Mouse (Mus musculus) spleen, embryonic (tissue): ENCODE measurements around the gene Wnt2b.

Source experiments
- CTCF ChIA-PET: fragments of 350-600 bp; sonication (Branson Sonifier 250); formaldehyde crosslinking; loops from one replicate; lab custom pipeline; 2022; lab: Charles Lee

The Wnt2b gene

DNA sequence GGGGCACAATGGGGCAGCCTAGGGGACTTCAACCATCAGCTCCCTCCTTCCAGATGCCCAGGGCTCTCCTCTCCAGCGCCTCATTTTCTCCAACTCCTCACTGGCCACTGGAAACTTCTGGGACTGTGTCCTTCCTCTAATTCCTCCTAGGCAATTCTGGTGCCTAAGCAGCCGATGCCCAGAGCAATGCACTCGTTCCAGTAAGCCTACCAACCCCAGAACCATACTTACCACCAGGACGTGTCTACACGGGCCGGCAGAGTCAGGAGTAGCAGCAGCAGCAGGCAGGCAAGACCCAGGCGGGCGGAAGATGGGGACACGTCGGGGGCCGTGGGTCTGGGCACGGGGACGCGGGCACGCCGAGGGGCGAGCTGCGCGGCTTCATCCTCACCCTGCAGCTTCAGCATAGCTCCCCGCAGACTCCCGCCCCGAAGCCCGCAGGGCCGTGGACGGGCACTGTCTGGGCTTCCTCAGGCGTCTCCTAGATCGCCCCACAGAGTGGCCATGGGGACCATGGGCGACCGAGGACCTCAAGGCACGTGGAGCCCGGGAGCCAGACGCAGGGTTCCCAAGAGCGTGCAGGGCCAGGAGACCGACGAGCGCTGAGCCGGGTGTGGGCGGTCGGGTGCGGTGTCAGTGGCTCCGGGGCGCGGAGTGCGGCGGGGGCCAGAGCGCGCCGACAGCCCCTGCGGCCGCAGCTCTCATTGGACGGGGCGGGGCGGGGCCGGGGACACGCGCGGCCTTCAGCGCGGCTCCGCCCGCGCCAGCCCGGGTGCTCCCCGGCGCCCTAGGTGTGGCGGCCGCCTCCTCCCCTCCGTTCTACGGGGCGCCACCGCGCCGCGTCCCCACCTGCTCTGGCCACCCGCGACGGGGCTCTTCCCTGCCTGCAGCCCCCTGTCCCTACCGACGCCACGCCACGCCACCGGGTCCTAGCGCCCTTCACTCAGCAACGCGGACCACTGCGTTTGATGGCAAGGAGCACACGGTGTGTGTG is at the start of gene Wnt2b:
TSS of gene Wnt2b (minus strand) at position 856 of the 994 bp plus-strand sequence.
- CTCF ChIA-PET, result interaction anchor here (0.6 kb wide), 1 partner anchor 17 kb away, joined by 3 read pairs; no protein-coding TSS in a partner anchor

DNA sequence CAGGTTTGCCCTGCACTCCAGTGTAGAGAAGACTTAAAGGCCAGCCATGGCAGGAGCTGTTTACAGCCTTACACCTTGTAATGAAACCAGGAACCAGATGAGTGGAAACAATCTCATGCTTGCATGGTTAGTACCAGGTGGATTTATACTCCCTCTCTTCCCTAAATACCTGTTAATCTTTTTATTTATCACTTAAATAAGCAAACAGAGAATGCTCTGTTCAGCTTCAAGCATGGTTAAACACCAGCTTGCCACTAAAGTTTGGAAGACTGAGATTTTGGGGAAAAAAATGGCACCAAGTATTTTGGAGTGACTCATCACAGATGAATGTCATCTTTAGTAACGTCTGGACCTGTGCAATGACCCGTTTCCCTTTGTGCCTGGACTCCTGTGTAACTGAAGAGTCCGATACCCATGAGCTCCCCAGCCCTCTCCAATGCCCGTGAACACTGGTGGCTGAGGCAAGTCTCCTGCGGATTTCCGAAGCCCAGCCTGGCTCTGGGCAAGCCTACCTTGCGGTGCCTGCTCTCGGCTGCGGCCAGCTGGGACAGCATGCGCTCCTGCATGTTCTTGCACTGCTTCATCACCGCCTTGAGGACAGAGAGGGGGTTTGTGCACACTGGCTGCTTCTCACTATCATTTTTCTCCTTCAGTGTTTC is 49.1 kb upstream of the Wnt2b start:
- CTCF ChIA-PET, result no interaction called here

DNA sequence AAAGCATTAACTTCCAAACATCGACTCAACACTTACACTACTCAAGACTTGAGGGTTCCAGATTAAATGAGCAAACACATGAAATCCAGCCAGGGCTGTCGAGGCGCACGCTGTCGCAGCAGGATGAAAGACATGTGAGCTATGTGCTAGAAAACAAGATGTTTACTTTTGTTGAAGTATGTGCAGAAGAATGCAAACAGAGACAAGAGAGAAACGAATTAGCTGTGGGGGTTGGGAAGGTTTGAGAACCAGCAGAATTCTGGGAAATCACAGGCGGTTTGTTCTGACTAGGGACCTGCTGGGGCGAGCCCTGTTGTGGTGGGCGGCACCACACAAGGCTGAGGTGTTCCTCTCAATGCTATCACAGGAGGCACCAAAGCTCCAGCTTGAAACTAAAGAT is 46.3 kb upstream of the Wnt2b start:
- CTCF ChIA-PET, result no interaction called here

DNA sequence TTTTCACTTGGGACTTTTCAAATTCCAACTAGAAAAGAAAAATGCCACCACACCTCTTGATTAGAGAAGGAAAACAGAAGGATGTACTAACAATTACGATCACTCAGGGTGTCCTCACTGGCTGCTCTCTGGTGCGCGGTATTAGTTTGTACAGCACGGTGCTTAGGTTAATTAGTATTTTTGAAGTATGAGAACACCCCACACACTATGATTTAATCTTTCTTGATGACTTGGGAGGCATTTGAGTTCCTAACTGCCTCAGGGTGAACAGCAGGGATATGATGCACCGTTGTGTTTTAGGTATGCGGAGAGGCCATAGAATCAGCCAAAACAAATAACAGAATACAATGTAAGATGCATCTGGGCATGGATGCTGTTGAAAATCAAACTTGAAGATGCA is 44.4 kb upstream of the Wnt2b start:
- CTCF ChIA-PET, result interaction anchor here (0.8 kb wide), 1 partner anchor 10 kb away, joined by 3 read pairs; no protein-coding TSS in a partner anchor

DNA sequence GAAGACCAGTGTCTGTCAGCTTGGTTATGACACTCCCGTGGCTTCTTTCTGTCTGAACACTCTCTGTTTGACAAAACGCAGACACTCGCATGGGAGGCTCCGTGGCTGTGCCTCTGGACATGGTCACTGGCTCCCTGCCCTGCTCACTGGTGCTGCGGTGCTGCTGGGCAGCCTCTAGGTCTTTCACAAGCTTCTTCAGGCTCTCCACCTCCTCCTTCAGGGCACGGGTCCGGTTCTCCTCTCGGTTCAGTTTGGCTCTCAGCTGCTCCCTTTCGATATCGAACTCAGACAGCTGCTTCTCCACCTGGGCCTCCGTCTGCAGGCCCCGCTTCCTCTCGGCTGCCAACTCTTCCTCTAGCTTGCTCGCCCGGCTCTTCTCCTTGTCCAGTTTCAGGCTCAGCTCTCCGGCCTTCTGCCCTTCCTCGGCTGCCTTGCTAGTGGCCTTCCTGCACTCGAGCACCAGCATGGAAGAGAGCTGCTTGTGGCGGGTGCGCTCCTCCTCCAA is 43.9 kb upstream of the Wnt2b start:
- CTCF ChIA-PET, result no interaction called here

DNA sequence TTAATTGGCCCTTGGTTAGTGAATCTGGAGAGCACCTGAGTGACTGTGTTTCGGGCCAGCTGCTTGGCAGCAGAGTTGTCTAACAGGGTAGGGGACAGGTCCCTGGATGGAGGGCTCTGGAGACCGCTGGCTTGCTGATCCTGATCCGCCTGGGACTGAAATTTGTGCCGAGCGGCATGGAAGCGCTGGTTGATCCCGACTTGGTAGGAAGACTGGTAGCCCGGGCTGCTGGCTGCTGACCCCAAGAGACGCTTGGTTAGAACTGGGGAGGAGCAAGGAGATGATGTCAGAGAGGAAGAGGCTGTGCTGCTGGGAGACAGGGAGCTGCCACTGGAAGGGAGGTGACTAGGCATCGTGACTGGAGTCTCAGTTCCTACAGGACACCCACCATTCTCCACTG is 43.3 kb upstream of the Wnt2b start:
- CTCF ChIA-PET, result no interaction called here

DNA sequence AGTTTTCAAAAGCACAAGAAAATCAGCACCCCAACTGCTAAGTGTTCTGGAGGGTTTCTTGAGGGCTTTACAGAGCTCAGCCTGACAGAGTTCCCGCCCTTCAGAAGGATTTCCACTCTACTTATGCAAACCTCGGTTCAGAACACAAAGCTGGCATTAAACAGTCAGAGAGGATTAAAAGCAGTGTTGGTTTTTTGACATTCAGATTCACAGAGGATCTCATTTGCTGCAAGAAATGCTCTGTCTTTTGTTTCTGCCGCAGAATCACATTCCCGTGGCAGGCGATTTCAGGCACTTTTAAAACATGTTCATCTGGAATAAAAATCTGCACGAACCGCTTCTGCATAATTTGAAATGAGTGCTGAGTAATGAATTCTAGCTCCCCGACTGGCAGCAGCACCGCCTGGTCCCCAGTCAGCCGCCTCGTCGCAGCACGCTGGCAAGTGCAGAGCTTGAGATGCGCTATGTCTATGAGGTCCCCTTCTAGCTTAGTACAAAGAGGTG is 42.3 kb upstream of the Wnt2b start:
- CTCF ChIA-PET, result no interaction called here

DNA sequence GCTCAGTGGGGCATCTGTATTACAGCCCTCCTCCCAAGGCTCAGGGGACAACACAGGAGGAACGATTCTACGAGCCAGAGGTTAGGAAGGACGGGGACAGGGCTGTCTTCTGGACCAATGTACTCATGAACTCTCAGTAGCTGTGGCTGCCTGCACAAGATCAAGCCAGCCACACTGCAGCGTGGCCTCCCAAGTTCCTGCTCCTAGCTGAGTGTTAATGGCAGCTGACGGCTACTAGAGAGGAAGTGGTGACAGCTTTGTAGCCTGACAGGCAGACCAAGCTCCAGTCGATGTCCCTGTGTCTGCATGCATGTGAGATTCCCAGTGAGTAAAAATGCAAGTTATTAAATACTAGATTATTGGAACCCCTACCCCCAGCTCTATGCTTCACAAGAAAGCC is 39.7 kb upstream of the Wnt2b start:
- CTCF ChIA-PET, result no interaction called here

DNA sequence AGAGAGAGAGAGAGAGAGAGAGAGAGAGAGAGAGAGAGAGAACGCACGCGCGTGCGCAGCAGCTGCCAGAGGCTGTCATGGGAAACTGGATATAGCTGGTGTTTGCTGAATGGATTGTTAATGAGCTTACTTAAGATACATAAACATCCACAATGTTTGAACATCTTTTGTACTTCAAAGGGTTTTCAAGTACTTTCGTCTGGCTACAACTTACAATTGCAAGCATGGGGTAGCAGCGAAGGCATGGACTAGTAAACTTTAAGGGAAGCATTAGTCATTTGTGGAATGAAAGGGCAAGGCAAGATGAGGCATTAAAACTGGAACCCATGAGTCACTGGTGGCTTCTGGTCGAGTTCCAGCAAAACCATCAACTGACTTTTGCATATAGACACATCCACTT is 38.8 kb upstream of the Wnt2b start:
- CTCF ChIA-PET, result no interaction called here

DNA sequence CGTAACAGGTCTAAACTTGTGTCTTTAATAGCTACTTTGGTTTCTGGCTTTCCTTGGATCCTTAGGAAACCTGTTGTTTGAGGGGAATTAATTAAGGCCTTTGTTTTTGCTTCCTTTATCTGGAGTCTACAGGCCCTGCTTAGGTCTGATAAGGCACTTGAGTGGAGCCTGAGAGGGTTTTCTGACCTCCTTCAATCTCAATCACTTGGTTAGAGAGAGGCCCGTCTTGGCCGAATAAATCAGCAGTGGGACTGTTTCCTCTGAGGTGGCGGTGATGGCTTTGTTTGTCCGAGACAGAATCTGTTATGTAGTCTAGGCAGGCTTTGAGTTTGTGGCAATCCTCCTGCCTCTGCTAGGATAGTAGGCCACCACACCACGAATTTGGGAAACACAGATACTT is 35.8 kb upstream of the Wnt2b start:
- CTCF ChIA-PET, result no interaction called here

DNA sequence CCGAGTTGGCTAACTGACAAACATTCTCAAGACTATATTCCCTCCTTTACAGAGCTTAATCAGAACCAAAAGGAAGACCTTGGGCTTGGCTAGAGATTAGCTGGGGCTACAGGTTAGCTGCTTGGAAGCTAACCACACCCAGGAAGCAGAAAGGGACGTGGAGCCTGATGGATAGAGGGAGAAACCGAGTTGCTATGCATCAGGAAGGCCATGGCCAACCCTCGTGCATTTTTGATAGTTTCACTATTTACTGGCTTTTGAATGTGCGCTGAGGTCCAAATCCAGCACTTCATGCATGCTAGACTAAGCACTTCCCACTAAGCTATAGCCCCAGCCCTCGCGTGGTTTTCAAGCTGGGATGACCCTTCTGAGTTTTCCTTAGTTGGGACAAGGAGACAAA is 34.0 kb upstream of the Wnt2b start:
- CTCF ChIA-PET, result no interaction called here

DNA sequence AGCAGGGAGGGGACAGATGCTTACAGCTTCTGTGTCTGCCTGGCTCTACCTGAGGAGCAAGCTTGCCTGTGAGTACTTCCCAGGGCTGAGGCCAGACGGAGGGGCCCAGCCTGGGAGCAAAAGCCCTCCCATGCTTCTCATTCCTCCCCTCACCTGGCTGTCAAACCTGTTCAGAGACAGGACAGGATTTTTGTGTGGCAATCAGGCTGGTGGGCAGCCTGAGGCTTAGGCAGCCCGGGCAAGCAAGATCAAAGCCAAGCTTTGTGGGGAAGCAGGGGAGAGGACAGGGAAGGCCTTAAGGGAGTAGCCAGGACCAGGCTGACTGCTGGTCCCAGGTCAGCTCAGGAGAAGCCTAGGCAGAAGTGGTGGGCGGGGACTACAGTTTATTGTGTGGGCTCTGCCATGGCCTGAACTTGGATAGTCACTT is 32.7 kb upstream of the Wnt2b start:
- CTCF ChIA-PET, result no interaction called here

DNA sequence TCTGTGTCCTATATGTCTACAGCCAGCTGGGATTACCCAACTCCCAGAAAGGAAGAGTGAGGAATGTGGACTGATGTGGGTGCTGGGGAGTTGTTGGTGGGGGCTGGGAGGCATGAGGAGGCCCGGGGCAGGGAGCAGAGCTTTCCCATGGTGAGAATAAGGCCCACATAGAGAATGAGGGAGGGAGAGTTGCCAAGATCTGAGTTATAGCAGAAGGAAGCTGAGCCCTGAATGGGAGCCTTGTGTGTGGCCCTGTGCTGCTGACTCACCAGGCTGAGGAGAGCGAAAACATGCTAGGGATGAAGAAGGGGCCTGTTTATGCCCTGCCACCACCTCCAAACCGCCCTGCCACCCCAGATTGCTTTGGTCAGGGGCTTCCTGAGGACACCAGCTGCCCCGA is 32.1 kb upstream of the Wnt2b start:
- CTCF ChIA-PET, result no interaction called here

DNA sequence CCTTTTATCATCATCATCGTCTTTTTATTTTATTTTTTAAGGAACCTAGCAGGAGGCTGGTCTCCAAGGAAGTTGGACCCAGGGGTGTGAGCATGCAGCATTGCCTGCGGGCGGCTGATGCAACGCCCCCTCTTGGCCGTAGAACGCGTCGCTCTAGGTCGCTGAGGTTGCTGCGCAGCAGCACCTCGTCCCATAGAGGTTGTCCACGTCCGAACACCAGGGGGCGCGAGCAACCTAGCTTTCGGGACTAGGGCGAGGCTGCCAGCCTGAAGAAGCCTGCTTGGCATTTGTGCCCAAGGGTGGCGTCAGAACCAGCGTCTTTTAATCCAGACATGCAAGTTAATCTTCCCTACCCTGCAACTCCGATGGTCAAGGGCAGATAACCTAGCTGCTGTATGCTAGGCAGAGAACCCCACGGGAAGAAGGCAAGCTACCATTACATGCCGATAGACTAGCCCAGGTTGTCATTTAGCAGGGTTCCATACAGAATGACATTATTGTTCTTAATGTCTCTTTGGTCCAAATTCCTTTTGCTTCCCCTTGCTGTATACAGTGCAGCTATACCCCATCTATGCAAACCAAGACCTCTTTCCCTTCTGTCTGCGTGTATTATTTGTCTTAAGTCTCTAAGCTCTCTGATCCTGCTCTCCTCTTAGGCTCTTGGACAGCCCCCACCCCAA is 31.1 kb upstream of the Wnt2b start:
- CTCF ChIA-PET, result interaction anchor here (1.3 kb wide), 1 partner anchor 13 kb away, joined by 3 read pairs; no protein-coding TSS in a partner anchor

DNA sequence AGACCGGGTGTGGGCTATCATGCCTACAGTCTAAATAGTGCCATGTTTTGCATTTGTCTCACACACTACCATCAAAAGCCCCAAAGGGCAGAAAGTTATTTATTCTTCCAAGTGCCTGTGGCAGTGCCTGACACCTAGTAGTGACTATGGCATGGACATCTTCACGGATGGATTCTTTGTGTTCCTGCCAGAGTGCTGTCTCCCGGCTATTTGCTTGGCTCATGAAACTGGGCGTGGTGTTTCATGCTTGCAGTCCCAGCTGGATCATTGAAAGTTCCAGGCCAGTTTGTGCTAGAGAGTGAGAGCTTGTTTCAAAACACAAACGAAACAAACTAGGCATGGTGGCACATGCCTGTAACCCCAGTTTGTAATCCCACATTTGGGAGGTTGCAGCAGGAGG is 30.0 kb upstream of the Wnt2b start:
- CTCF ChIA-PET, result interaction anchor here (1.3 kb wide), 1 partner anchor 12 kb away, joined by 3 read pairs; no protein-coding TSS in a partner anchor

DNA sequence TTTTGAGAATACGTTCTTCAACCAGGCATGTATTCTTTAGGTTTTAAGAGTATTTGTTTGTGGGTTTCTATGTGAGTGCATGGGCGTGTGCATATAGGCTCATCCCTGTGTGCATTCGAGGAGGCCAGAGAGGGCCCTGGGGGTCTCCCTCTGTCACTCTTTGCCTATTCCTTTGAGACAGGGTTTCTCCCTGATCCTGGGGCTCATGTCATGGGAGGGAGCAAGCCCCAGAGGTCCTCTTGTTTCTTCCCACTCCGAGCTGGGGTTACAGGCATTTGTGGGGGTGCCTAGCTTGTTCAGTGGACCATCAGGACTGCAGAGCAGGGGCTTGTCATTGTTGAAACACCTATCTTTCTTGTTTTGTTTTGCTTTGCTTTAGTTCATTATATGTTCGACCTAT is 26.2 kb upstream of the Wnt2b start:
- CTCF ChIA-PET, result no interaction called here

DNA sequence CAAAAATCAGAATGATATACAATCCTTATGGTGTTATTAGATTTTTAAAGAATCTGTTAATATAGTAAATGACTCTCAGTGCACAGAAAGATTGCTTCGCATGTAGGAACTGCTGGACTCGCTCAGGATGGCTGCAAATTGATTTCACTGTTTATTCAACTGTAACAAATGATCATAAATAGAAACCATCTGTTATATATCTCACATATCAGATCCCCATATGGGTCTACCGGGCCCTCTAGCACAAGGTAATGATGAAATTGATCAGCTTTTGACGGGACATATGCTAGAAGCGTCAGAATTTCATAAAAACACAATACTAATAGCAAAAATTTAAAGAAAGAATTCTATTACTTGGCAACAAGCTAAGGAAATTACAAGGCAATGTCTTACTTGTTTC is 18.0 kb upstream of the Wnt2b start:
- CTCF ChIA-PET, result interaction anchor here (1.2 kb wide), 1 partner anchor 12 kb away, joined by 3 read pairs; no protein-coding TSS in a partner anchor

DNA sequence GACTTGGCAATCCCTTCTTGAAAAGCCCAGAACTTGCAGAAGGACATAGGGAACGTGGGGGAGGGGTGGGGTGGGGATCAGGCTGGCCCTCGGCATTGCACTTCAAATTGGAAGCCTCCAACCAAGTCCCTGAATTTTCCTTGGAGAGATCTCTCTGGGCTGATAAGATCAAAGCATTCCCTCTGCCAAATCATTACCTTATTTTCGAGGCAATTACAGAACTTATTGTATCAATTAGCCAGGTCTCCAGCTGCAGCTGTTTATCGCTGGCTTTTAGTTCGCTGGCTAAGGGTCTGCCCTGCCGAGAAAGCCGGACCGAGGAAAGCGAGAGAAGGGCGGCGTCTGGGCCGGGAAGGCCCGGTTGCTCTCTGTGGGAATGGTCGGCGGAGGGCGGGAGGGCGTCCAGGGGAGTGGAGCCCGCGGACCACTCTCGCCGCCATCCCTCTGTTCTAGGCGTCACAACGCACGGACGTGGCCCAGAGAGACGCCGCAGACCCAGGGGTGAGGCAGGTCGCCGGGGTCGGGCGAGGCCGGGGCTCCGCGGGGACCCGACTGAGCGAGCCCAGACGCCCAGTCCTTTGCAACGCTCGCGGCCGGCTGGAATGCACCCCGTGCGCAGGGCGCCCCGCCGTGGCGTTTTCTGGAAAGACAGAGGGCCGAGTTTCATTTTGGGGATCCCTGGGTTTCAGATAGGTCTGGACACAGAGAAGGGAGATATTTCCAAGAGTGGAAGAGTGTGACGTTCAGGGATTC is 6.0 kb upstream of the Wnt2b start:
- CTCF ChIA-PET, result interaction anchor here (0.7 kb wide), 1 partner anchor 92 kb away, joined by 5 read pairs; no protein-coding TSS in a partner anchor

DNA sequence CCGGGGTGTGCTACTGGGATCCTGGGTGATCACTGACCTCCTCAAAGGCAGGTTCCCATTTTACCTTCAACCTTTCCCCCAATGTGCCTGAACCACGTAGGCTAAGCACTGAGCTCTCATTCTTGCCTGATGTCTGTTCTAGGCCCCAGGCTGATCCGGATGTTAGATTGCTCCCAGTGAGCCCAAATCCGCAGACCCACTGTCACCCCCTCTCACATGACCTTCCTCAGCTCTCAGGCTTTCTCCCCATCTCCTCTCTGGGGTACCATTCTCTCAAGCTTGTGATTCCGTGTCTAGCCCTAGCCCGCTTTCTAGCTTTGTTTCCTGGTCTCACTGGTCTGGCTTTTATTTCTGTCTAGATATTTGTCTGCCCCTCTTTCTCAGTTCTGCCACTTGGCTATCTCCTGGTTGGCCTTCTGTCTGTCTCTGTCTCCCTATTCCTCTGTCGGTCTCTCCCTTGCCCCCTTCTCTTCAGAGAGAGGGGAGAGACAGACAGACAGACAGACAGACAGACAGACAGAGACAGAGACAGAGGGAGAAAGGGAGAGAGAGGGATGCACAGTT is 4.4 kb upstream of the Wnt2b start:
- CTCF ChIA-PET, result no interaction called here
